Comparison of ENCODE assay signal across 10 mouse cellular contexts in genomic region chr17:27152976-27153723, GRCm38 (mm10). TPM values are rescaled to one million over a fixed set of nuclear protein-coding genes. Genes with fewer than 3 reads are reported as not detected.
A peak's percentile ranks its signal among the peaks of the same experiment; 100 is the strongest.
DNase-seq lines count a peak whose midpoint lies in the region; ATAC-seq and TF ChIP-seq lines count a peak whose summit lies in the region.
"Had no signal": no experiment of that assay in that cellular context is flagged by ENCODE, and none has a peak within 500 bp of the region (broad histone marks: within the 10 kb centered on the region; RNA-seq: fewer than 3 reads in every experiment).

No protein-coding gene starts in this region.

- WGBS in cerebellum, adult 2 months, result 55% methylated on average over 8 of the region's 8 CpGs
- WGBS in lung, embryonic 16.5 days, result 34% methylated on average over 8 of the region's 8 CpGs
- 50% methylated on average over 8 of the region's 8 CpGs for WGBS in heart, postnatal 0 days

- no peak overlapping the region for H3K9ac ChIP-seq in lung, embryonic 16.5 days (ENCODE audit: low read length)
- H3K9ac ChIP-seq in heart, postnatal 0 days (replicated peaks; ENCODE audit: low read depth, low read length), result no peak overlapping the region; the same call in 1 of the 2 replicates

- no peak for DNase-seq in cerebellum, adult 2 months
- DNase-seq in cerebellum, adult 9-10 months, result no peak
- no peak for DNase-seq in lung, postnatal 10 days
- no peak for DNase-seq in heart, postnatal 0 days (ENCODE audit: low spot score)
- no peak for DNase-seq in T-cell, adult 2 months (ENCODE audit: low spot score)
- DNase-seq in thymus, postnatal 0 days (ENCODE audit: low spot score), result no peak
- DNase-seq: layer of hippocampus, adult 9-11 months had no signal

- peak; percentile 44; the same call in 1 of the 2 replicates for ATAC-seq in lung, embryonic 16.5 days (ENCODE audit: low read depth)
- peak; percentile 1; the same call in 1 of the 2 replicates for ATAC-seq in heart, postnatal 0 days (ENCODE audit: insufficient read depth, low read depth)
- ATAC-seq: forebrain, embryonic 14.5 days had no signal

- TF ChIP-seq POLR2A in cerebellum, adult 2 months (IDR thresholded peaks at IDR 0.05; ENCODE audit: borderline replicate concordance, insufficient read depth, low read length), result no peak
- TF ChIP-seq POLR2A in myocyte (IDR thresholded peaks at IDR 0.05; ENCODE audit: insufficient read length, low read depth), result no peak

- peak overlapping the region; percentile 26; the same call in 1 of the 2 replicates for H3K27ac ChIP-seq in cerebellum, adult 2 months (ENCODE audit: insufficient read depth, low read length)
- no peak overlapping the region for H3K27ac ChIP-seq in lung, embryonic 16.5 days (ENCODE audit: low read length)
- peak overlapping the region; percentile 99 for H3K27ac ChIP-seq in heart, postnatal 0 days (ENCODE audit: low read depth)

- no peak for TF ChIP-seq EP300 in heart, postnatal 0 days (IDR thresholded peaks at IDR 0.05; ENCODE audit: low read depth)

- H3K27me3 ChIP-seq in cerebellum, adult 2 months (ENCODE audit: control insufficient read depth, insufficient read depth, low read length), result no peaks in the 10 kb centered on the region
- no peaks in the 10 kb centered on the region for H3K27me3 ChIP-seq in lung, embryonic 16.5 days (ENCODE audit: control insufficient read depth, insufficient read depth, low read depth, low read length)
- no peaks in the 10 kb centered on the region for H3K27me3 ChIP-seq in heart, postnatal 0 days (ENCODE audit: control insufficient read depth, insufficient read depth, low read length)
- no peaks in the 10 kb centered on the region for H3K27me3 ChIP-seq in myocyte (ENCODE audit: control insufficient read depth, insufficient read depth, insufficient read length)

- no peak overlapping the region for H3ac ChIP-seq in myocyte (ENCODE audit: control insufficient read depth, insufficient read length)

- no peaks in the 10 kb centered on the region for H3K36me3 ChIP-seq in lung, embryonic 16.5 days (ENCODE audit: control insufficient read depth, insufficient read depth, low read length)
- no peaks in the 10 kb centered on the region for H3K36me3 ChIP-seq in heart, postnatal 0 days (replicated peaks; ENCODE audit: control insufficient read depth, insufficient read depth, low read length)
- peaks cover 6% of the 10 kb centered on the region for H3K36me3 ChIP-seq in myocyte (ENCODE audit: control insufficient read depth, insufficient read depth)

- peaks cover 31% of the 10 kb centered on the region for H3K4me1 ChIP-seq in cerebellum, adult 2 months (ENCODE audit: control insufficient read depth, insufficient read depth, low read length)
- H3K4me1 ChIP-seq in lung, embryonic 16.5 days (replicated peaks; ENCODE audit: control insufficient read depth, insufficient read depth, low read length), result no peaks in the 10 kb centered on the region; the same call in 1 of the 2 replicates
- H3K4me1 ChIP-seq in heart, postnatal 0 days (ENCODE audit: control insufficient read depth, insufficient read depth), result peaks cover 58% of the 10 kb centered on the region

- no peak for TF ChIP-seq CTCF in cerebellum, adult 2 months (IDR thresholded peaks at IDR 0.05; ENCODE audit: borderline replicate concordance, insufficient read depth, low read depth, low read length)
- no peak for TF ChIP-seq CTCF in heart, postnatal 0 days (IDR thresholded peaks at IDR 0.05; ENCODE audit: low read depth)

- H3K4me3 ChIP-seq in cerebellum, adult 2 months (replicated peaks; ENCODE audit: insufficient read depth, low read depth, low read length), result no peak overlapping the region
- no peak overlapping the region for H3K4me3 ChIP-seq in lung, embryonic 16.5 days (ENCODE audit: low read length)
- no peak overlapping the region for H3K4me3 ChIP-seq in heart, postnatal 0 days (ENCODE audit: low read depth, low read length)
- H3K4me3 ChIP-seq in myocyte, result no peak overlapping the region

- H3K4me2 ChIP-seq in lung, embryonic 16.5 days (ENCODE audit: low read depth, low read length), result no peak overlapping the region
- H3K4me2 ChIP-seq in heart, postnatal 0 days (ENCODE audit: low read depth, low read length), result no peak overlapping the region
- H3K4me2 ChIP-seq in myocyte (ENCODE audit: low read depth), result peak overlapping the region; percentile 67

- no peaks in the 10 kb centered on the region for H3K9me3 ChIP-seq in lung, embryonic 16.5 days (ENCODE audit: control insufficient read depth, low read length)
- H3K9me3 ChIP-seq in heart, postnatal 0 days (replicated peaks; ENCODE audit: control insufficient read depth, low read length), result no peaks in the 10 kb centered on the region

- no peaks in the 10 kb centered on the region for H3K79me2 ChIP-seq in myocyte (ENCODE audit: control insufficient read depth, insufficient read depth)

TF ChIP-seq in myocyte, 11 proteins besides CTCF, POLR2A, EP300 and RAD21:
- TF ChIP-seq USF1 (IDR thresholded peaks at IDR 0.05; ENCODE audit: low read depth) (peak; percentile 37), POLR2AphosphoS2 (IDR thresholded peaks at IDR 0.05; ENCODE audit: insufficient read length, low read depth) (no peak)

RNA-seq across cellular contexts. Expression of gene Ip6k3, which starts 14.4 kb away (rescaled TPM):
- polyA plus RNA-seq in cerebellum, adult 2 months (2012; rRNA removed), result 0.76 and 1.4 TPM in 2 replicates
- 0.16 and 0.43 TPM in 2 replicates for polyA plus RNA-seq in lung, embryonic 16.5 days (2015; fragmentation: Nextera tagmentation; extraction: Ambion mirVana)
- 0.93 and 6.1 TPM in 2 replicates for total RNA-seq in heart, postnatal 0 days (2014; rRNA removed; ENCODE audit: low replicate concordance)
- 2.1 and 3.7 TPM in 2 replicates for polyA plus RNA-seq in heart, postnatal 0 days (2015; fragmentation: Nextera tagmentation; extraction: Ambion mirVana)
- polyA plus RNA-seq in myocyte (2012; fragmentation: generic; extraction: Trizol), result 29.7 TPM
- polyA plus RNA-seq in thymus, postnatal 0 days (2015; fragmentation: Nextera tagmentation; extraction: Ambion mirVana), result 0.46 and 0.49 TPM in 2 replicates

RNA-seq across cellular contexts. Expression of gene Uqcc2, which starts 19.4 kb away (rescaled TPM):
- polyA plus RNA-seq in cerebellum, adult 2 months (2012; rRNA removed), result 316 and 330 TPM in 2 replicates
- polyA plus RNA-seq in lung, embryonic 16.5 days (2015; fragmentation: Nextera tagmentation; extraction: Ambion mirVana), result 248 and 255 TPM in 2 replicates
- total RNA-seq in heart, postnatal 0 days (2014; rRNA removed; ENCODE audit: low replicate concordance), result 301 and 397 TPM in 2 replicates
- polyA plus RNA-seq in heart, postnatal 0 days (2015; fragmentation: Nextera tagmentation; extraction: Ambion mirVana), result 419 and 436 TPM in 2 replicates
- 740 TPM for polyA plus RNA-seq in myocyte (2012; fragmentation: generic; extraction: Trizol)
- 266 and 304 TPM in 2 replicates for polyA plus RNA-seq in thymus, postnatal 0 days (2015; fragmentation: Nextera tagmentation; extraction: Ambion mirVana)

RNA-seq across cellular contexts. Expression of gene Lemd2, which starts 51.1 kb away (rescaled TPM):
- polyA plus RNA-seq in cerebellum, adult 2 months (2012; rRNA removed), result 76.4 and 76.5 TPM in 2 replicates
- 7.2 and 9.9 TPM in 2 replicates for polyA plus RNA-seq in lung, embryonic 16.5 days (2015; fragmentation: Nextera tagmentation; extraction: Ambion mirVana)
- 40.2 and 45.4 TPM in 2 replicates for total RNA-seq in heart, postnatal 0 days (2014; rRNA removed; ENCODE audit: low replicate concordance)
- polyA plus RNA-seq in heart, postnatal 0 days (2015; fragmentation: Nextera tagmentation; extraction: Ambion mirVana), result 6.5 and 7.1 TPM in 2 replicates
- polyA plus RNA-seq in myocyte (2012; fragmentation: generic; extraction: Trizol), result 72.1 TPM
- polyA plus RNA-seq in thymus, postnatal 0 days (2015; fragmentation: Nextera tagmentation; extraction: Ambion mirVana), result 11.1 and 13.8 TPM in 2 replicates
